Mouse (Mus musculus): Measurements from ENCODE around the gene Pcsk5.

Gene Pcsk5

DNA sequence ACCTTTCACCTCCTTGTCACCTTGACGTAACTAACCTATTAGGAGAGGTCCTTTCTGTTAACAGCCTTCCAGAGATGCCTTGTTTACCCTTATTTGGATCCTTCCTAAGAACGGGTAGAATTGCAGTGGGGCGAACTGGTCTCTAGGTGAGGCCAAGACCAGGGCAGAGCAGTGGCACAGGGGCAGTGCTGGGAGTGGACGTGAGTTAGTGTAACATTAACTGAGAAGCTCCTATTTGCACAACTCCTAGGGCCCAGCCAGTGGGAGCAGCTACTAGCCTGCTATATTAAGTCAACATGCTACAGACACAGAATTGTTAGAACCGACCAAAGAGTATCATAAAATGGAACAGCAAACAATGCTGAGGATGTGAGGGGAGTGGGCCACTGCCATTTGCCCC, 30.8 kb downstream of the Pcsk5 start:
- no peak for DNase-seq (ENCODE audit: low spot score)

DNA sequence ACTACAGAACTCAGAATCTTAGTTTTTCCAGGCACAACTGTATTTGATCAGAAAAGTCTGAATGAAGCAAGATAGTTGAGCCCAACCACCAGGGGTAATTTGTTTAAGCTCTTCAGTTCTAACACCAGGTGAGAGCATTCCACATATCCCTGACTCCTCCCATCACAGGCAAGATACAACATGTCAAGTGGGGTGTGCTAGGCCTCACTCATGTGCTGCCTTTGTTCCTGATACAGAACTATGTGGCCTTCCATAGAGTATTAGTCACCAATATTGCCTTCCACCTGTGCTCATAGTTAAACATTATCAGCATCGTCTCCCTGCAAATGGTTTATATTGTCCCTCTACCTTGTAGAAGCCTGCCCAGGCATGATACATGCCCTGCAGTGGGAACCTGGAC, 36.6 kb downstream of the Pcsk5 start:
- DNase-seq (ENCODE audit: low spot score): no peak

DNA sequence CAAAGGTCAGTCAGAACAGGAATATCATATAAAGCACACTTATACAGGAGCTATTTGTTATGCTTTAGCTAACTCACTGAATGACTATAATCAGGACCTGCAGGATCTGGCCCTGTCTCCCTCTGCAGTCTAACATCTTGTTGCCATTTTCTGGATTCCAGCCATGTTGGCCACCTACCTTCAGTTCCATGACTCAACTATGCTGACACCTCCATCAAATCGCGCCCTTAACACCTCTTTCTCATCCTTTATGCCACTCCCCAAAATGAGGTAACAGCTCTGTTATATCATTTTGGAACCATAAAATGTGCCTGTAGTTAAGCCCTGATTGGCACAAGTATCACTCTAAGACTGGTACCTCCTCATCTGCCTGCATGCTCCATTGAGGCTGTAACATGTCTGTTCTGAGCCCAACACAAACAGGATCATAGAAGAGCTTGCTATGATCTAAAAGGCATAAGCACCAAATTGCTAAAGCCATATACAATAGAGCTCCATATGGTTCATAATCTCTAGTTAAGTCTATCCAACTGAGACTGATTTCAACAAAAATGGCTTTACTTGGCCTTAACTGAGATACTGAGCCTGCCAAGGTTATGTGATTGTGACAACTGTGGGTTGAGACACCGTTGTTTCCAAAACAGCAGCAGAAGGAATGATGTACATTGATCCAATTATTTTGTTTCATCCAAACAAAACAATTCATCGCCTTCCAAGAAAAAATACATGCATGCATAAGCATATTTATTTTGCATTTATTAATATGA, 37.8 kb downstream of the Pcsk5 start:
- no peak for DNase-seq (ENCODE audit: low spot score)

DNA sequence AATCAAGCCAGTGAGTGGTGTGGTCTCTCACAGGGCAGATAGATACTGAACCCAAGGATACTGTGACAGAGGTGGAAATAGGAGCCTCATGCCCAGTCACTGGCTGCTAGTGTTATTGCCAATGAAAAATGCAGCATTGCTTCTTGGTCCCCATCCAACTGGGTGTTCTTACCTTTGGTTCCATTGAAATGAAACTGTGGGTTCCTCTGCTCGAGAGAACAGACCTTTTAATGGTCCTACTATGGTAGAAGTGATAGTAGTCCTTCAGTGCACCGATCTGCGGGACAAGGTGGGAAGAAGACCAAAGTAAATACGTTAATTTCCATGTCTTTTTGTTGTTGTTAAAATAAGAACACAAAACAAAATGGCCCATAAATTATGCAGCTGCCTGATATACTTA, 44.0 kb downstream of the Pcsk5 start:
- no peak for DNase-seq (ENCODE audit: low spot score)

DNA sequence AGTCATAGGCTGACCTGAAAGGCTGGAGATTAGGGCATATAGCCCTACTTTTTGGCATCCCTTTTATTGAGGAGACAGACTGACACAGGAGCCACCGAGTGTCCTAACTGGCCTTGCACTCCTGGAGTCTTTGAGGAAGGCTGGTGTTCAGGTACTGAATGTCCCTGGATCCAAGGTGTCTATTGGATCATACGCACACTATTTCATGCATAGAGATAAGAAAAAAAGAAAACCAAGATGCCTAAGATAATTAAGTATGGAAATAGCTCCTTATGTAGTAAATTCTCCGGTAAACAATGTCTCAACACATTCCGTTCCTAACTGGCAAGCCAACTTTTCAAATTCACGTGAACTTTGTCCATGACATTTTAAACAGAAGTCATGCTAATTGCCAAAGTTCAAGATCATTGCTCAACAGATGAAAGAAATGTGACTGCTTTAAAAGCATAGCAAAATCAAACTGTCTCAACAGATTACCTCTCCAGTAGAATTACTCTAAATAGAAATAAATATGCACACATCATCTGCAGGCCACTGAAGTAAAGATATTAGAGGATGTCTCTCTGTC, 45.9 kb downstream of the Pcsk5 start:
- no peak for DNase-seq (ENCODE audit: low spot score)

DNA sequence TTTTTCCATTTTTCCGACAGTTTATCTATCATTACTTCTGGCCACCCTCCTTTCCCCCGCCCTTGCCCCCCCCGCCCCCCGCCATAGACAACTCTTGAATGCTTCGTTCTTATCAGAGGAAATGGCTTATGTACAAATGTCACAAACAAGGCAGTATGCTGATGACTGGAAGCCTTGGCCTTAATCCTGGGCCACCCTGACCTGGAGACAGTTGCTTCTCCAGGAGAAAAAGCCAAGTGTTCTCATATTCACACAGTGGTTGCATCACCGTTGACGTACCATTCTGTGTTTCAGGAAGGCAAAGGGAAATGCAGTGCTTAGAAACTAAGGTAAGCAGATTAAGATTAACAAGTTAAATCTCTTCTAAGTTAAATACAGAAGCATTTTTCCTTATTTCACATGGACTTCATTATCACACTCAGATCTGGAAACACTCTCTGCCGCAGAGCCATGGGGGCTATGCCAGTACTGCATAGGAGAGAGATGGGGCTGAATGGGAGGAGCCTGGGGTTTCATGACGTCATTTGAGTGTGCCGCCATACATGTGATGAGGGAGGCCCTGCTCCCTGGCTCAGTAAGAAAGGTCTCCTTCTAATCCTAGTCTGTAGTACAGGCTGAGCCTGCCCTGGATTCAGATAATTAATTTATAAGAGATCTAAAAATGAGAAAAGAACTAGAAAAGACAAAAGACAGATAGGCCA, 48.7 kb downstream of the Pcsk5 start:
- no peak for DNase-seq (ENCODE audit: low spot score)

DNA sequence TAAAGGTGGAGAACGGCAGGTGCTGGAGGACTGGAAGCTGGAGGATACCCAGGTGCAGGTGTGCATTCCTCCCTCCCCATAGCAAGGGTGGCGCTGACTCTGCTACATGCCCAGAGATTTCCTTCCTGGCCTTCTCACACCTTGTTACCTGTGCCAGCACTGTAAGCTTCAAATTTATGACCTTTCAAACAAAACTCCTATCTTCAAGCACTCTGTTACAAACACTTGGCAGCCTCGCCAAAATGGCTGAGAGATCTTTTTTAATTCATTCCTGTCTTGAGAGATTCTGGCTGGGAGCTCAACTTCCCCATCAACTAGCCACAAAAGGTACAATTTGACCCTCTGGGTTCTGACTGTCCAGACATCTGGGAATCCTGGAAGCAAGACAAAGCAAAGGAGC, 50.7 kb downstream of the Pcsk5 start:
- no peak for DNase-seq (ENCODE audit: low spot score)

DNA sequence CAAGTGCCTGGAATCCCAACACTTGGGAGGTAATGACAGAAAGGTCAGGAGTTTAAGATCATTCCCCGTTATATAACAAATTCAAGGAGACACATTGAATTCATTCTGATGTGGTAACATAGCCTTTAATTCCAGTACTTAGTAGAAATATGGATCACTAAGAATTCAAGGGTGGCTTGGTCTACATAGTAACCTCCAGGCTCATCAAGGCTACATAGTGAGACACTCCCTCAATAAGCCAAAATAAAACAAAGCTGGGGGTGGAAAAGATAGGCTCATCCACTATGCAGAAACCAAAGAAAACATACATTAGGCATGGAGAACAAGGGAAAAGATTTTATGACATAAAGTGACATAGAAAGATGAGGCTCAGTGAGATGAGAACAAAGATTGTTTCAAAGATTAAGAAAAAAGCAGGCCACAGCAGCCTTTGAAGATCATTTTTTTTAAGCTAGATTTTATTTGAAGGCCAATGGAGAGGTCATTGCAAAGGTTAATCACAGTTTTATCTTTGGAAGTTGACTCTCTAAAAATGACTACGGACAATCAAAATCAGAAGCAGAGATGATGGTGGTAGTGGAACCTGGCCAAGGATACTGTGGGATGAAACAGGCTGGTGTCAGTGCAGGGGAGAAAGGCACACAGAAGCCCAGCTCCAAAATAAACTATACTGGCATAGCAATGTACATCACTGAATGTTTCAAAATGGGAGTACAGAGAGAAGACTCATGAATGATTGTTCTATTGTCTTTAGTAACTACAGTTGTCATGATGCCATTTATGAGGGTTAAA, 52.8 kb downstream of the Pcsk5 start:
- DNase-seq (ENCODE audit: low spot score): no peak

DNA sequence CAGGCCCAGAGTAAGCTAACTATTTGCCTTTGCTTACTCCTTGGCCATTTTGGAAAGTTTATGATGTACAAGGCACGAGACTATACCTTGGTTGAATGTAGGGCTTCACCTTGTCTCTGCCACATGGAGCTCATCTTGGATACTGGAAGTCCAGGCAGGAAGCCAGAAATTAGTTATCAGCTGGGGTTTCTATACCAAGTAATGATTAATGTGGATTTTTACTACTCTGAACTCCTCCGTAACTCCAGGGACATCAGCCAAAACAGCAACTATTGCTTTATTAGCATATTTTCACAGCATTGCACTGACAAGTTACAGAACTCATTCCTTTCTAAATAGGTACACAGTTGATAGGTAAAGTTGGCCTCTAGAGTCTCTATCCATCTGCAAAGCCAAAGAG, 54.2 kb downstream of the Pcsk5 start:
- no peak for DNase-seq (ENCODE audit: low spot score)

DNA sequence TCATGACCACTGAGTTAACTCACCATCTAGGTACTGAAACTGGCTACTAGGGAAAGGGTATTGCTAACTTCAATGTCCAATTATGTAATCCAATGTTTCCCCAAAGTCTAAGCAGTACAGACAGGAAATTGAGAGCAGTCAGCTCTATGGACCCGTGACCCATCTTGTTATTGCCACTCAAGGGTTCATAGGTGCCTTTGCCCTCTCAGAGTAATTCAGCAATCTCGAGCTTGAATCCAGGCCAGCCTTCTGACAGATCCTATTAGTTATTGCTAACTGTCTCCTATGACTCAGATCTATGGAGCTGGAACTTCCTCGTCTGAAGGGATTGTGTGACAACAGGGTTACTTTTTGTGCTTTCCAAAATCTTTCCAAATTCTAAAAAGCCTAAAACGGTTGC, 56.1 kb downstream of the Pcsk5 start:
- DNase-seq (ENCODE audit: low spot score): no peak

DNA sequence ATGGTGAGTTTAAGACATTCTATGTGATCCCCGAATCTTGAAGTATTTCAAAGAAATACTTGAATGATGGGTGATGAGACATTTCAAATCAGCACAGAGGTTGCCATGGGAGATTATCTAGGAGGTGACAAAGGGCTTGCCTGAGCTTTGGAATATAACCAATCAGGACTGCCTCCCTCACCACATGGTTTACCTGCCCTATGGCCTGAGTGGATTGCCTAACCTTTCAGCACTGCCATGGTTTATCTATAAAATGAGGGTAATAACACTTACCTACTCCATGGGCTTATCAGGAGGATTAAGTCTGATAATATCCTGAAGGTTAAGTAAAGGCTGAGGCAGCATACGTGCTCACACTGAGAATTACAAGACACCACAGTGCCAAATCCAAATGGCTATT, 61.5 kb downstream of the Pcsk5 start:
- no peak for DNase-seq (ENCODE audit: low spot score)

DNA sequence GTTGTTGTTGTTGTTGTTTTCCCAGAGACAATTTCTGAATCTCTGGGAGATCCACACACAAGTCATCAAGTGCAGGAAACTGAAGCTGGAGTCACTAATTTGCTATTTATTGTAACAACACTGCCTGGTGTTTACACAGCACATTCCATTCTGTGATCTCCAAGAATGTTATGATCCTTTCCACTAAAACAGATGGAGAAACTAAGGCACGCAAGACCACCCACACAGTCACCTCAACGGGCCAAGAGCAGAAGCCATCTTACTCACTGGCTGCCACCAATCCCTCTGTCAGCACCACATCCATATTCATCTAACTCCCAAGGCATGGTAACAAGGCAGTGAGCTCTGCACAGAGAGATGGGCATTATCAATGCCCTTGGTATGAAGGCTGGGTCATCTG, 62.3 kb downstream of the Pcsk5 start:
- DNase-seq (ENCODE audit: low spot score): no peak

DNA sequence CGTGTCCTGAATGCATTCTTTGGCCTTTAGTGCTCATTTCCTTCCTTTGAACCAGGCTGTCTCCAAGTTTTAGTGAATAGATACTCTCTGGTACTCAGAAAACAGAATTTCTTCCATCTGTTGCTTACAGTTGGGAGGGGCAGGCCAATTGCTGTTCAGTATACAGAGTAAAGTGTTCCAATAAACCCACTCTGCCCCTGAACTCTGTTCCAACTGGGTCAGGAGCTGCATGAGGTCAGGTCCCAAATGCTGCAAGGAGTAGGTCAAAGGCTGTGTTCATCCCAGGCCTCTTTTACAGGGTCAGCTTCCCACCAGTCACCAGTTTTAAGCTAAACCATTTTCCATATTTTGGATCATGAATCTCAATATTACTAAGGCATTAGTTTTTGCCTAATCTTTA, 63.4 kb downstream of the Pcsk5 start:
- DNase-seq (ENCODE audit: low spot score): no peak

DNA sequence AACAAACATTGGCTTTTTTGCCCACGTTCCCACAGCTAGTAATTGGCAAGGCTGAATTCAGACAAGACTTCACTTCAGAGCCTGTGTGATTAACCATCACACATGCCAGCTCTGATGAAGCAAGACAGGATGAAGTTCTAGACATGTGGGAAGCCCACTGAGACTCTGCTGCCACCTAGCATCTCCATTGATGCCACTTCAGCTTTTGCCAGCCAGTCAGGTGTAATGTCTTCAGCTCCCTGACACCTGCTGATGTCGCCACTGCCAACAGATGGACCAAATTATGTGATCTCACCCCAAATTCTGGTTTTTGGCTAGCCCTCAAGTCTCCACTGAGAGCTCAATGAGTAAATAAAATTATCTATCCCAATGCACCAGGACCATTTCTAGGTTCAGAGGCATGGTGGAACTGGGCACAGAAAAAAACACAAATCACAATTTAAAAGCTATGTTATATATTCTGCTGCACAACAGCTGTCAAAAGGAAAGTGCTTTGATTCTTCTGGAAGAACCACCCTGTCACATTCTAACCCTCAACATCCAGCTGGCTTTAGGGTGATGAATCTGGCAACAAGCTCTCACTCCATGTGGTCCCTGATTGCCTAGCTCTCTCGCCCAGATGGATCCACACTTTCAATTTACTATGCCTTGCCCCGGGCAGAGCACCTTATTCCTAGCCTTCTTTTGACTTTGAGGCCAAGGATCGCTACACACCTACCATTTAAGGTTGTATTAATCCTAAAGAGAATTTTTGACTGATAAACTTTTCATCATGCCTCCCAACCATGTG, 67.6 kb downstream of the Pcsk5 start:
- no peak for DNase-seq (ENCODE audit: low spot score)

DNA sequence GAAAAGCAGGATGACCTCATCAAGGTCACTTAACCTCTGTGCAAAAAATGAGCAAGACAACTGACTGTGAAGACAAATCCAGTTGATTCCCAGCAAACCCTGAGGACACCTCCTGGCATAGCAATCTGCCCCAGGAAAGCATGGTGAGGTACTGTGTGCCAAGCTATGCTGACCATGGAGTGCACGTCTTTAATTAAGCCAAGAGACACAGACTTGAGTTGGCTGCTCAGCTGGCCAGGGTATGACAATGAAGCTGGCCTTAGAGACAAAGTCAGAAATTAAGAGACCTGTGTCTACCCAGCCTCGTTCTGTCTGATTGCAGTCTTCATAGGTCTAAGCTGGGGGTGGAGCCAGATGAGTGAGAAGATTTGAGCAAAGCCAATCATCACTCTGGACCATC, 72.4 kb downstream of the Pcsk5 start:
- DNase-seq (ENCODE audit: low spot score): no peak

DNA sequence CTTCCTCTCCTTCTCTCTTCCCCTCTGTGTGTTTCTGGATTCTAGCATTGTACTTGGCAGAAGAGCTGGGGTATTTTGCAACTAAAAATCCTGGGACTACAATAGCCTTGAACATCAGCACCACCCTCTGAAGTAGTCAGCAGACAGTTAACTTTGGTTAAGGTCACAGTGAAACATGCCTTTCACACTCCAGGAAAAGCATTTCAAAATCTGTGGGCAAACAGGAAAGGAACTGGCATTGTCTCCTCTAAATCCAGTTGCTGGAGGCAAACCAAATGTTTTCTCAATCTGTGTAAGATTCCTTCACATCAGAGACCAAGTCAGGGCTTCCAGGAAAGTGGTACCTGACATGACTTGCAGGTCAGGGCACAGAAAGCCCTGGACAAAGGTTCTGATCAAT, 74.7 kb downstream of the Pcsk5 start:
- no peak for DNase-seq (ENCODE audit: low spot score)

DNA sequence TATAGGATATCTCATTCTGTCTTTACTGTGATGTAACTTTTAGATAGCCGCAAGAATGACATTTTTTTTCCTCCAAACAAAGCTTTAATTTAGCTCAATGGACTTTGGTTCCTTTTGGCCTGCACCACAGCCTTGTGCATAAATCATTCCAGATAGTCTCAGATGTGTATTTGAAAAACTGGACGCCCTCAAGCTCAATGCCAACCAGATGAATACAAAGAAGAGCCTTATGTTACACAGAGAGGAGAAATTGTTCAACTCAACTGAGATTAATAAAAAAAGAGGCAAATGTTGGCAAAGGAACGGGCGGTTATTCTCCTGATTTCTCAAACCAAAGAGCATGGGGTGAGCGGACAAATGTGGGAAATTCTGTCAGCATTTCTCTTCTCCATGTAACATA, 75.8 kb downstream of the Pcsk5 start:
- DNase-seq (ENCODE audit: low spot score): no peak

DNA sequence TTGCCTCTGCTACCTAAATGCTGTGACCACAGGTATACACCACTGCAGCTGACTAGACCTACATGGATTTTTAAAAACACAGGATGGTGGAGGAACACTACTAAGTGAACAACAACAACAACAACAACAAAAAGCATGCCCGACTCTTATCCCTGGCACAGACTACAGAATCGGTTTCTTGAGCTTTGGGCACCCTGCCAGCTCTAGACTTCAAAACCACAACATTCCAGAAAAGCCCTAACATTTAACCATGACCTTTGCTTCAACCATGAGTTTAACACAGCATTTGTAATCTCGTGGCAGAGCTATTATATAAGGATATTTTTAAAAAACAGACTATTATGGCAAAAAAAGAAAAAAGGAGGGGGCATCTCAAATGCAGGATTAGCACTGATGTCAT, 84.6 kb downstream of the Pcsk5 start:
- DNase-seq (ENCODE audit: low spot score): no peak

DNA sequence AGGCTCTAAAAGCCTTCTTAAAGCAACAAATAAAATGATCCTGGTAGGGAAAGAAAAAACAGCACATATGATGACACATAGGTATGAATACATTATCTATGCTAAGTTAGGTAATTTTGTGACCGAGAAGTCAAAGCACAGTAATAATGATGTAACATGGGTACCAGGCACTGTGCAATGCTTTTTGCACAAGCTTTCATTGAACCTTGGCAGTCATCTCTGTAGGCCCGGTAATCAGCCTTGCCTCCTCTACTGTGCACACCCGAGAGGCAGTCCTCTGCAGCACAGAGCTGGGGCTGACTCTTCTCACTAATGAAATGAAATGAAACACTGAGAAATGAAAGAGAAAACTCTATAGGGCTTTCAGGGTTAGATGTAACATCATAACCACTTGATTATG, 89.1 kb downstream of the Pcsk5 start:
- DNase-seq (ENCODE audit: low spot score): no peak

DNA sequence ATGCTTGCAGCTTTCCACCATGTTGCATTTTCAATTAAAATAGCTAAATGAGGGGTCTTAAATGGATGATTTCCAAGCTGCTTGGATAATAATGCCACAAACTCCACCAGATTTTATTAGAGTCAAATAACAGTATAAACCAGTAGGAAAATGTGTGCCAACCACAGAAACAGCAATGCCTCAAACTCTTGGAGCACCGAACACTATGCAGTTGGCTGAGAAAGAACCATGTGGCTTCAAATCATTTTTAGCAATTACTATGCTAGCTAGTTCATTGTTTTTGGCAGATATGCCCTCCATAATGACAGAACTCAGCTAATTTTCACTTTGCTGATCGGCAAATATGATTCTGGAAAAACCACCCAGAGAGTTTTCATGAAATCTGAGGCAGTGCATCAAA, 92.1 kb downstream of the Pcsk5 start:
- DNase-seq (ENCODE audit: low spot score): no peak

DNA sequence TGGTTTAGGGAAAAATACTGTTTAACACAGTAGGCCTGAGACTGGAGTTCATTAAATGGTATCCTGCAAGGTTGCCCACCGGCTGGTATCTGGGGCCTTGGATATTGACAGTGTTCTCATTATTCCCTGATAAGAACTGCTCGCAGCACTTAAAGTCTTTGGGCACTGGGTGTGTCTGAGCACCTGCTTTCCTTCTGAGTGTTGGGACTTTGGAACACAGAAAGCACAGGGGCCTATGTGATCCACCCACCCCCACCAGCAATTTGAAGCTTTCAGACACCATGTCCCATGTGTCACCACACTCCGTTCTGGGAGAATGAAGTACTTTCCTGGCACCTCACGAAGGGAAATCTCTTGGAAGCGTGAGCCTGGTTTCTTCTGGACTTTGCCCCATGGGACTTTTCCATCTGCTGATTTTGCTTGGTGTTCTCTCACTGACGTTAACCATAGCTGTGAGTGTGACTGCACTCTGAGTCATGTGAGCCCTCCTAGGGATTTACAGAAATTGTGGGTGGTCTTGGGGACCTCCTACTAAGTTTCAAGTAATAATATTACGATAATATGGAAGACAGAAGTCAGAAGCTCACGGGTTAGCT, 92.9 kb downstream of the Pcsk5 start:
- no peak for DNase-seq (ENCODE audit: low spot score)

DNA sequence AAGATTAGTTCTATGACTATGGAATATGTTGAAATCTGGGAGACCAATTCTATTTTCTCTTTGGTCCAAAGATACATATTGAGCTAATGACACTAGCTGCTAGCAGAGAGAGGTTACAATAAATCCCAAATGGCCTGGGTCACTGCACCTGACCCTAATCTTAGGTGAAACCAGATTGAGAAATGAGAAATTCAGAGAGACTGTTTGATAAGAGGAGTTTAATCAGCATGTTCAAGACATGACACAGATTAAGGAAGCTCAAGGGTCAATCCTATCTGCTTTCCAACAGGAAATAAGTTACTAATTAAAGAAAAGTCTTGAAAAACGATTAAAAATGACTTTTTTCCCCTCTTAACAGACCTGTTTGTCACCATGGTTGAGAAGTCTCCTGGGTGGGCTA, 96.0 kb downstream of the Pcsk5 start:
- no peak for DNase-seq (ENCODE audit: low spot score)

All from spleen, adult 12 weeks (tissue).